Mouse (Mus musculus) olfactory bulb, adult 2 months (tissue): ENCODE results near the gene Adgrv1.

Experiments used
- CTCF ChIP-seq: fragments of 200-500 bp; IDR thresholded peaks from 2 replicates; pipeline ENCODE4 v1.5.1; 2012; ENCODE audit warnings: low read depth, mild to moderate bottlenecking, low read length, moderate library complexity; ENCODE audit not compliant: insufficient read depth
- POLR2A ChIP-seq: fragments of 200-500 bp; IDR thresholded peaks from 2 replicates; pipeline ENCODE4 v1.6.1; 2012; ENCODE audit warnings: mild to moderate bottlenecking, low read depth, low read length, moderate library complexity; ENCODE audit not compliant: insufficient read depth

GRCm38 (mm10) chr13:81358365-81358764 is 274.6 kb downstream of the Adgrv1 start:
- no peak for TF ChIP-seq POLR2A
- no peak for TF ChIP-seq CTCF
